Mouse (Mus musculus) layer of hippocampus, adult 18-20 months (tissue): Measurements from ENCODE around the gene Sec14l2. TPM values are rescaled to one million over a fixed set of nuclear protein-coding genes. Genes with fewer than 3 reads are reported as not detected.

Source experiments
- DNase-seq, 2 experiments: peaks; one replicate each; pipeline ENCODE4 v3.0.0; 2022; ENCODE audit warnings: low spot score in 2 of 2
- microRNA-seq, 2 experiments: library from miRNA; unstranded; fragments of <30 nt; microRNA quantifications; one replicate each; pipeline ENCODE4 v1.2.0; 2021
- total RNA-seq, 2 experiments: library from RNA; stranded (reverse); gene quantifications; 2 replicates each; pipeline ENCODE4 v1.2.3; 2021

Gene Sec14l2
- total RNA-seq, 2 experiments from 2014 or later: 57.7 to 61.3 TPM

DNA sequence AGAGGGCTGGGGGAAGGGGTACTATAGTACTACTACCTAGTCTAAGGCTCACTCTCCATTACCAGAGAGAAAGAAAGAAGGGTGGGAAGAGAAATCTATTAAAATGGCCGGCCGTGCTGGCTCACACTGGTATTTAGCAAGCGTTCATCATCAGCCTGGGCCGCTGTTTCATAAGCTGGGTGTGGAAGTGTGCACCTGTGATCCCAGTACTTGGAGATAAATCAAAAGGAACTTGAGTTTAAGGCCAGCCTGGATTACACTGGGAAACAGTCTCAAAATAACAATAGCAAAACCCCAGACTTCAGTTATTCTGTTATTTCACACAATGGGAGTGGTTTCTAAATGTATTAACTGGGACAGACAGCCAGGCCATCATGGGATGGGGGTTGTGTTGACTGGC, 60.7 kb downstream of the Sec14l2 start:
- DNase-seq: no peak

DNA sequence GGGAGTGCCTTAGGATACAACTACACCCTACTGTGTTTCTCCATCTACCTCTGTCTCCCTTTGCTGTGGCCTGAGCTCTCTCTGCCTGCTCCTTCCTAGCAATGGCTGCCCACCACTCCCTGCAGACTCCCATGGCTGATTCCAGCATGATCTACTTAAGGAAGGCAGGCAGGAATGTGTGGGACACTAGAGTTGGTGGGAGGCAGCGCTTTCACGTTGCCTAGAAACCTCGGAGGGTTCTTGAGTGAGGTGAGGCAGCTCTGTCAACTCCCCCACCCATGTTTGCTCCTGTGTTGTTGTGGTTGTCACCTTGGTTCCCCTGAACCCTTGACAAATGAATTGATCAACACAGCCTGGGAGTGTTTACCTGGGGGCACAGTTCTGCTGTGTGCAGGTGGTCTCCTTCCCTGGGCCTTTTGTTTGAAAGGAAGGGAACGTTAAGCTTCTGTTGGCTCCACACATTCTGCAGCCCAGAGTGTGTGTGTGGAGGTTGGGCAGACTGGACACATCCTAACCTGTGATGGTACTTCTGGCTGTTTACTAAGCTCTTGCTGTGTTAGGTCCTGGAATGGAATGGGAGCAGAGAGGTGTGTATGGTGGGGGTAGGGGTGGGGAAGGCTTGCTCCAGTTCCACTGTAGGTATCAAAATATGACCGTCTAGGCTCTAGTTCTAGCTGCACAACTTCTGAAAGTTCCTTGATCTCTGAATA, 62.2 kb downstream of the Sec14l2 start:
- no peak for DNase-seq

DNA sequence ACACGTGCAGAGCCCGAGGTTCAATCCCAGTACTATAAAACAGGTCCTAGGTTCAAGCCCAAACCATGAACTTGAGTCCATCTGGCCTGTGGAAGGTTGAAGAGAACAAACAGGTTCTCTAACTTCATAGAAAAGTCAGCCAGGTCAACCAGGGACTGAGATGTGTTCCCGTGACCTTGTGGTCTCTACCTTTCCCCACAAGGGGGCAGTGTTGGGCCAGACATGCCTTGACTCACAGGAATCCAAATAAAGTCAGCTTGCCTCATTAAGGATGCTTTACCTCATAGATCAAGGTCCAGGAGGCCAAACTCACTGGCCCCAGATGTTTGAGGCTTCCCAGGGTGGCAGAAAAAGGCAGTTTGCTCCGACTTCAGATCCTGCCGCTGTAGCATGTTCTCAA, 69.6 kb downstream of the Sec14l2 start:
- peak; percentile 35 to 82 for DNase-seq

DNA sequence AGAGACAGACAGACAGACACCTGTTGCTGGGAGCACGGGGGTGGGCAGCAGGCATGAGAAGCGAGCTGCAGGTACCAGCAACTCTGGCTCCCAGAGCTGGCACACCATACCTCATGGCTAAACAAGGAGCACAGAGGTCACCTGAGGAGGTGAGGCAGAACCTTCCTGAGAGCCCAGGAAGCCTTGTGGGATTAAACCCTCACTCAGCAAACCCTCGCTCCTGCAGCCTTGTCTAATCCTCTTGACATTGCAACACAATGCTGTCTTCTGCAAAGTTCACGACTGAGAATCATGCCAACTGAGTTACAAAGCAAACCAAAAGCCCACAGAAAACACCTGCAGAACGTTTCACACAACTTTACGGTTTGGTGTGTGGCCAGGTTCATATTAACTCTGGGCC, 74.8 kb downstream of the Sec14l2 start:
- no peak for DNase-seq

DNA sequence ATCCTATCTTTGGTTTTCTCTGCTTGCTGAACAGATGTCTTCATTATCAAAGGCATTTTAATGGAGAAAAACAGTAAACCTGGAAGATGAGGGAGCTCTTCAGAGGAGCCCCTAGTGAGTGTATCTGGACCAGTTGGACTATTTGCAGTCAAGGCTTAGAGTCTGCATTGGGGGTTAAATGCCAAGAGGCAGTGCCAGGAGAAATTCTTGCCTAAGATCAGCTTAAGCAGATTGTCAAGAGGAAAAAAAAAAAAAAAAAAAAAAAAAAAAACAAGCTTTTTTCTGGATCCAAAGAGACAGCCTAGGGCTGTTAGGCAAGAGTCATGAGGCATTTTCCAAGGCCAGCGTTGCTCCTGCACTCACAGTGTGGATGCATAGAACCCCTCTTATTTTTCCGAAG, 75.4 kb downstream of the Sec14l2 start:
- DNase-seq: no peak

Small RNA genes lying within 50 kb of the gene (microRNA-seq; reads per million reads assigned to microRNA genes)
- gene Mir3060: 3.7 to 4.9 reads per million in 2 experiments

Other genes with a start within 250 kb of the Sec14l2 start
- under 1 TPM; 0.20 to 0.67 TPM for gene 4921536K21Rik, start 228.3 kb downstream of the Sec14l2 start, total RNA-seq
- gene Dusp18, start 228.2 kb downstream of the Sec14l2 start, total RNA-seq: 10 to 100 TPM; 21.2 to 23.8 TPM
- gene Slc35e4, start 208.8 kb downstream of the Sec14l2 start, total RNA-seq: 10 to 100 TPM; 17.8 to 18.5 TPM
- 10 to 100 TPM; 18.2 to 20.3 TPM for gene Tcn2, start 191.3 kb downstream of the Sec14l2 start, total RNA-seq
- 10 to 100 TPM; 40.0 to 40.2 TPM for gene Pes1, start 159.4 kb downstream of the Sec14l2 start, total RNA-seq
- gene 4930556J24Rik, start 146.6 kb downstream of the Sec14l2 start, total RNA-seq: under 1 TPM in 1 of 2 experiments, not detected in 1; 0.28 TPM
- gene Gal3st1, start 139.8 kb downstream of the Sec14l2 start, total RNA-seq: 1 to 10 TPM; 8.0 to 9.7 TPM
- gene Sec14l4, start 92.0 kb downstream of the Sec14l2 start, total RNA-seq: under 1 TPM; 0.27 to 0.41 TPM
- gene Sec14l3, start 58.6 kb downstream of the Sec14l2 start, total RNA-seq: 1 to 10 TPM in 1 of 2 experiments, under 1 TPM in 1; 0.74 to 1.5 TPM
- gene Mtfp1, start 28.0 kb downstream of the Sec14l2 start, total RNA-seq: 100 to 1,000 TPM; 118 to 123 TPM
- gene Rnf215, start 11.8 kb upstream of the Sec14l2 start, total RNA-seq: 10 to 100 TPM; 27.1 to 27.5 TPM
- 10 to 100 TPM; 10.4 to 11.7 TPM for gene Ccdc157, start 36.9 kb upstream of the Sec14l2 start, total RNA-seq
- gene Sf3a1, start 36.9 kb upstream of the Sec14l2 start, total RNA-seq: 10 to 100 TPM; 72.7 TPM
- 10 to 100 TPM; 28.1 to 30.8 TPM for gene Tbc1d10a, start 63.4 kb upstream of the Sec14l2 start, total RNA-seq
- 1 to 10 TPM; 4.3 to 4.7 TPM for gene Castor1, start 94.8 kb upstream of the Sec14l2 start, total RNA-seq
- gene Osm, start 113.0 kb upstream of the Sec14l2 start, total RNA-seq: not detected
- 1 to 10 TPM; 1.8 to 2.7 TPM for gene Lif, start 134.1 kb upstream of the Sec14l2 start, total RNA-seq